Mouse (Mus musculus) cerebellum, adult 11-12 months (tissue): ENCODE measurements around the gene Gm20388.
A peak's percentile ranks its signal among the peaks of the same experiment; 100 is the strongest.

ENCODE experiments used
- DNase-seq: peaks from one replicate; pipeline ENCODE4 v3.0.0; 2022

Gm20388 gene

DNA sequence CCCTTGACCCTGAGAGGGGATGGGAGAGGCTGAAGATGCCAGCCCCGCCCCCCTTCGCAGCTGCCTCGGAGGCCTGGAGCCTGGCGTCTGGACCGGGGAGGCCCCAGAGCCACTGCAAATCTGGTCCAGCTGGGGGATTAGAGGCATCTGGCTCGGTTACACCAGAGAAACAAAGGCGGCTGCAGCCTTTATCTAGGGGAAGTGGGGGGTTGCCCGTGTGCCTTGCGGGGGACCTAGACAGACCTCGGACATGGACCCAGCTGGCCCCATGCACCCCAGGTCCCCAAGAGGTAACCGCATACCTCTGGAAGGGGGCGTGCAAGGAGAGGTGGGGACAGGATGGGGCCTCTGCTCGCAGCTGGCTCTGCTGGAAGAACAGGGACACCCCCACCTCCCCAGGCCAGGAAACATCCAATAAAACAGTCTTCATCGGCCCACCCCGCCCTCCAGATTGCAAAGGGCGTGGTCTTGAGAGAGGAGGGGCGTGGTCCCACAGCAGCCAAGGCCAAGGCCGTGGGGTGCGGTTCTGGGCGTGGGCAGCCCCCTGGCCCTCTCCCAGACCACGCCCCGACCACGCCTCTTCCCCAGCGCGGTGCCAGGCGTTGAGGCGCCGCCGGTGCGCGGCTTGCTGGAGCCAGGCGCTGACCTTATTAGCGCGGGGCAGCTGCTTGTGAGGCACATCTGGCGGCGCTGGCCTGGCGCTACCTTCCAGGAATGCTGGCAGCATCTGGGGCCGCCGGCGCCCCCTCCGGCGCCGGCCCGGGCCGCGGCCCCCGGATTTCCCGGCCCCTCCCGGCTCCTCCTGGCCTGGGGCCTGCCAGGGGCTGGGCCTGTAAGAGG lies 365.6 kb downstream of the Gm20388 start:
- no peak for DNase-seq

DNA sequence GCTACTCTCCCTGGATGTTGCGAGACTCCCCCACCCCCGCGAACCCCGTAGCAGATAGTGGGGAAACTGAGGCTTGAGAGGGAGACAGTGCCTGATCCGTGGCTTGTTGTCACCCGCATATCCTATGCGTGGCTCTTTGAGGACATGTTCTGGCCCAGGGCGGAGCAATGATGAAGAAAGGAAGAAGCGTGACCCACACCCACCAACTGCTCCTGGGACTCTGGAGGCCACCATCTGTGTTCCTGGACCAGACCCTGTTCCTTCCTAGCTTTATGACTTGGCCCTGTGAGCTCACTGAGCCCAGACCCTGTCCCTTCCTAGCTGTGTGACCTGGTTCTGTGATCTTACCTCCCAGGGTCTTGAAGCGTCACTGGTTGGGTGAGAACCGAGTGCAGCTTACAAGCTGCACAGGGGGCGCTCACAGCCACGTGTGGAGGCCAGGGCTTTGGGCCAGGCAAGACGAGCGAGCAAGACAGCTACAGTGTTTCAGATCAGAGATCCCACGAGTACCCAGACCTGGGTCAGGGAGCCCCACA lies 366.3 kb downstream of the Gm20388 start:
- DNase-seq: no peak

DNA sequence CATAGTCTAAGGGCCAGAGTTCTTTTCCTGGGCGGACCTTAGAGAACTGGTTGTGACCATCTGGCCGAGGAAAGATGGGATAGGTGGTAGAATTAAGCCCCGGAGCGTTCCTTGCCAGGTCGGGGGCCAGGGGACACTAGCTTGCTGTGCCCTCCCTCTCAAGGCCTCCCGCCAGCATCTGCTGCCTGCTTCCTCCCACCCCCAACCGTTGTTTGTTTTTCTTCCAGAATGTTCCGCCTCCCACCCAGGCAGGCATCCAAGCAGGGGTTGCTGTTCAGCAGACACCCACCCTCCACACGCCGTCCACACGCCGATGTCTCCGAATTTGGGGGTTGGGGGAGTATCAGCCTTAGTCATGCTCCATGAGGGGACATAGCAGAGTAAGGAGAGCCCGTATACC lies 367.4 kb downstream of the Gm20388 start:
- no peak for DNase-seq

DNA sequence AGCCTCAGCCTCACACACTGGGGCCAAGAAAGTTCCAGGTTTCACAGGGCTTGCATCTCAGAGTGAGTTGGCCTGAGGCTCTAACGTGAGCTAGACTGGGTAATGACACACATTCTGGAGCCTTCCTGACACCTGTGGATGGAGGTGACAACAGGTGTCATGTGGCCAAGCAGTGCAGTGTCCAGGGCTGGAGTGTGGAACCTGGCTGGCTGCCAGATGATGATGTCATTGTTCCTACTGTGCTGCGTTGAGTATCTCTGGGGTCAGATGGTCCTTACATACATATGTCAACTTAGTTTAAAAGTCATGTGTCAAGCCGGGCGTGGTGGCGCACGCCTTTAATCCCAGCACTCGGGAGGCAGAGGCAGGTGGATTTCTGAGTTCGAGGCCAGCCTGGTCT lies 368.8 kb downstream of the Gm20388 start:
- no peak for DNase-seq

DNA sequence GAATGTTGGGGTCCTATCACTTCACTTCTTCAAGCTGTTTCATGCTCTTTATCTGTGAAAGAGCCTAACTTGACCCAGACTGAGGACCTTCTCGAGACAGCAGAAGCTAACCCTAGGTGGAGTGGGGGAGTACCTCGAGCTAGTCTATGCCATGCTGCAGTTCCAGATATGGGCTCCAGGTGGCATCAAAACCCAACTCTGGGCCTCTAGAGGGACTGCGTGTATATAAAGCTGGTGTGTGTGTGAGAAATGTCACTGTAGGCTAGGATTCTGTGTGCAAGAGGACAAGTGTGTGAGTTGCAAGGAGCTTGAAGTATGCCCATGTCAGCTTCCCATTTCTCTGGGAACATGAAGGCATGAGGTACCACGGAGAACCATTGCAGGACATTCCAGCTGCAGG lies 370.8 kb downstream of the Gm20388 start:
- DNase-seq: peak; percentile 70

DNA sequence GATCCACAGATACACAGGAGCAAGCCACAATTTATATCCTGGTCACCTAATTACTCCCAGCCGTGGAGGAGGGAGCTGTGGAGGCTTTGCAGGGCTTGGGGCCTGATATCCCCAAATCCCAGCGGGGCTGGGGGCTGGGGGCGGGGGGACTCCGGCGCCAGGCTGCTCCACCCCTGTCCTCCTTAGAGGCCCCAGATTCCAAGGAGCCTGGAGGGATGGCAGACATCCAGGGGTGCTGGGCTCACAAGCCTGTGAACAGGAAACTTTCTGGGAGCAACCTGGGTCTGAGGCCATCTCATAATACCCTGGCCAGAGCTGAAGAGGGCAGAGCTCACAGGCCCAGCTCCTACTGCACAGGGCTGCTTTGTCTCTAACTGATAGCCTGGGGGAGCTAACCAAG lies 371.8 kb downstream of the Gm20388 start:
- no peak for DNase-seq

DNA sequence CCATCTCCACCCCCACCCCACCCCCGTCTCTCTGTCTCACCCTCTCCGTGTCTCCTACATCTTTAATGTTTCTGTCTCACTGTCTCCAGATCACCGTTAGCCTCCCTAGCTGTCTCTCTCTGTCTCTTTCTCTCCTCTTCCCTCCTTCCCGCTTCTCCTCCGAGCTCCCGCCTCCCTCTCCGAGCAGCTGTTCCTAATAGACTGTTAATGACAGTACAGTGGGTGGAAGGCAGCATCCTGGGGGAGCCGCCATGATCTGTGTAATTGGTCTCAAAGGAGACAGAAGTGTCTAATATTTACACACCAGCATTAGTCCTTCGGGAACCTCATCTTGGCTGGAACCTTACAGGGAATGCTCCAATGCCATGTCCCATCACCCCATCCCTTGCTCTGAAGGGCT lies 373.6 kb downstream of the Gm20388 start:
- no peak for DNase-seq

DNA sequence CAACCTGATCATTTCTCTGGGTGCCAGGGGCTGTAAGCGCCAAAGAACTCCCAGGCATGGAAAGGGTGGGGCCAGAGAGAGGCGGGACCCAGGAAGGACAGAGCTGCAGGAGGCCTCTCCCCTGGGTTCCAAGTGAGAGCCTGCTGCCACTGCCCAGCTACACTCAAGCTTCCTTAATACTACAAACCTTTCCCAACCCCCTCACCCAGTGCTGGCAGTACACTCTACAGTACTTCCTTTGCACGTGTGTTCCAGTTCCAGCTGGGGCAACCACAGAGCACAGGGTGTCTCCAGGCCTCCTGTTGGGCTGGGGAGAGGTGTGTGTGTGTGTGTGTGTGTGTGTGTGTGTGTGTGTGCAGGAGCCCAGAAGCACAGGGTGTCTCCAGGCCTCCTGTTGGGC lies 374.4 kb downstream of the Gm20388 start:
- DNase-seq: no peak

DNA sequence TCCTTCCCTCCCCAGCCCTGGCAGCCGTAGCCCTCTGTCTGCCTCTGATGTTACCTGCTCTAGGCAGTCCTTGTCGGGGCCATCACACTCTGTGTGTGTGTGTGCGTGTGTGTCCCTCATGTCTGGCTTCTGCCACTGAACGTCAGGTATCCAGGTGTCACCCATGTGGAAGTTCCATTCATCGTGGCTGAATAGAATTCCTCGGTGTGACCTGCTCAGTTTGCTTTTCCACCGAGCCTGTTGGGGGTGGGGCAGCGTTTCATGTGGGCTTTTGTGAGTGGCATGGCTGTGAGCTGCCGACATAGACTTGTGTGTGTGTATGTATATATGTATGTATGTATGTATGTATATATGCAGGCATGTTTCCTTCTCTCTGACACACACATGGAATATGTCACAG lies 375.2 kb downstream of the Gm20388 start:
- peak; percentile 18 for DNase-seq

DNA sequence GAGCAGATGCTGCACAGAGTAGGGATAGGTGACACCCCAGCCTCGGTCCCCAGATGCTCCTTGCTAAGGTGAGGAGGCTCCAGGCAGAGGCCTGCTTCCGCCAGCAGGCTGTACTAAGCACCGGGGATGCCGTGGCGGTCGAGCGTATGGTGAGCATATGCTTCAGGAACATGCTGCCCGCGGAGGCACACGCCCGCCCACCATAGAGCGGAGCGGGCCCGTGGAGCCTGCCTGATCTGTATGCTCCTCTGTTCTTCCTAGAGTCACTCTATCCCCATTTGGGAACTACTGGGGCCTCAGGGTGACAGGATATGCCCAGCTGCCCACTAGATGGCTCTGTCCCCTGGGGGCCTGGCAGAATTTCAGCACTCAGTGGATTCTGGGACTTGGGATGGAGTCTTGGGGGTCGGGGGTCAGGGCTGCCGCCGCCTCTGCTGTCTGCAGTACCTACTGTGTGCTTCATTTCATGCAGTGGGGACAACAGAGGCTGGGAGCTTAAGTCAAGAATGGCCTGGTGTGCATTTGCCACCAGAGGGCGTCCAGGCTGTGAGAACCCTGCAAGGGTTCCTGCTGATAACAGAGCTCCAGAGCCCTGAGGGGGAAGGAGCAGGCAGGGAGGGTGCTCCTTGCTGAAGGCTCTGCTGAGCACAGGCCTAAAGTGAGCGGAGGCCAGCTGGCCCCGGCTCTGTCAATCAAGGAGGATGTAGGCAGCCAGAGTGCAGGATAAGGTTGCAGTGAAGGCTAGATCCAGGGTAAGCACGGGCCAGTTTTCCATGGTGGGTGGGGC lies 377.7 kb downstream of the Gm20388 start:
- peak; percentile 63 for DNase-seq

DNA sequence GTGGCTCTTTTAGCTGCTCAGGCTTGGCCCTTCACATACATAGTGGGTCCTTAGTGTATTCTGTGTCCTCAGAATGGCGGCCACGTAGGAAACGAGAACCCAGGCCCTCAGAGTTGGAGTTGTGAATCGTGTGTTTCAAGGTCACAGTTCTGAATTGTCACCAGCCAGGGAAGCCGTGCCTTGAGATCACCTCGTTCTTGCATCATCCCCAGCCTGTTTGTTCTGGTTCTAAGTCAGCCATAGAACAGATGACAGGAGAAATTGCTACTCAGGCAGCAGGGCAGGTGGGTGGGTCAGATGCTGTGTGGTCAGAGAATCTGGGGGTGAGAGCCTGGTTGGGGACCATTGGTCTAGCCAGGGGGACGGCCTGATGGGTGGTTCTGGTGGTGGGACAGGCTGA lies 378.6 kb downstream of the Gm20388 start:
- no peak for DNase-seq

DNA sequence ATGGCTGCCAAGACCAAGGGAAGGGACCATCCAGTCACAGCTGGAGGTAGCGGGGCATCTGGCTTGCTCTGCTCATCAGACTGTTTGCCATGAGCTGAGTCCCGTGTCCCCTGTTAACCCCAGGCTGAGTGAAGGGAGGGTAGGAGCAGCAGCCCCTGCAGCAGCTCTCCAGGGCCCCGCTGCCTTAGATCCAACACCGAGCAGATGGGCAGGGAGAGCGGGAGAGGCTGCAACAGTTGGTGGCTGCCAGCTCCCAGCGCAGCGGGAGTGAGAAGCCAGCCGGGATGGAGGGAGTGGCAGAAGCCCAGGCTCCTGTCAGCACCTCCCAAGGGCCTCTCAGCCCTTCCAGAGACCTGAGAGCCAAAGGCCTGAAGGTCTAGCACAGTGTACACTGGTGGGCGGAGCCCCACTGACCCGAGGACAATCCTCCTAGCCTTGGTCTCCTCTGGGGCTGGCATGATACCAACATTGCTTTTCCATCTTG lies 379.1 kb downstream of the Gm20388 start:
- DNase-seq: peak; percentile 88

DNA sequence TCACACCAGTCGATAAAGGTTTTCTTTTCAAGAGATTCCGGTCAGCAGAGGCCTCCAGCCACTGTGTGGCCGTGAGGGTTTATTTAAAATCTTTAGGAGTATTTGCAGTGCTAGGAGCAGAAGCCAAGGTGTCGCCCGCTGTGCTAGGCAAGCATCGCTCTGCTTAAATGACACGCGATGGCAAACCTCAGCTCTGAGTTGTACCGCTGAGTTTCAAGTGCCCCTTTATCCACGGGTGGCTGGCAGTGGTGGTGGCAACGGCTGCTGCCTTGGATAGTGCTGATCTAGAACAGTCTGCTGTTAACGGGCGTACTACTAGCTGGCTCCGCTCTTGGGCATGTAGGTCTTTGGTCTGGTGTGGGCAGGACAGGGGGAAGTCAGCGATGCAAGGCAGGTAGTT lies 380.0 kb downstream of the Gm20388 start:
- no peak for DNase-seq

DNA sequence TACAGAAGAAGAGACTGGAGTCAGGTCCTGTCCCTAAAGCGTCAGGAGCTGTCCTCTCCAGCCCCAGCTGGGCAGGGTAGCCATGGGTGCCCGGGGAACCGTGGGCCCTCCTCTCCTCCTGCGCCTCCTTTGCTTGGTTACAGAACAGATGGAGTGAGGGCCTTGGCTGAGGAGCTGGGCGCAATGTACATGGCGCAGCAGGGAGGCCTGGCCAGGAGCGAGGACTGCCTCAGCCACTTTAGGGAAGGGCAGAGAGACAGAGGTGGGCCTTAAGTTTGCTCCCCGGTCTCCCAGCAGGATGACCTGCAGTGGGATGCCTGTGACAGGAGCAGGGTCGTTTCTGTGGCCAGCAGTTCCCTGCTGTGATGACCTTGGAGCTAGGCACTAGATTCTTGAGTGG lies 381.0 kb downstream of the Gm20388 start:
- DNase-seq: no peak

DNA sequence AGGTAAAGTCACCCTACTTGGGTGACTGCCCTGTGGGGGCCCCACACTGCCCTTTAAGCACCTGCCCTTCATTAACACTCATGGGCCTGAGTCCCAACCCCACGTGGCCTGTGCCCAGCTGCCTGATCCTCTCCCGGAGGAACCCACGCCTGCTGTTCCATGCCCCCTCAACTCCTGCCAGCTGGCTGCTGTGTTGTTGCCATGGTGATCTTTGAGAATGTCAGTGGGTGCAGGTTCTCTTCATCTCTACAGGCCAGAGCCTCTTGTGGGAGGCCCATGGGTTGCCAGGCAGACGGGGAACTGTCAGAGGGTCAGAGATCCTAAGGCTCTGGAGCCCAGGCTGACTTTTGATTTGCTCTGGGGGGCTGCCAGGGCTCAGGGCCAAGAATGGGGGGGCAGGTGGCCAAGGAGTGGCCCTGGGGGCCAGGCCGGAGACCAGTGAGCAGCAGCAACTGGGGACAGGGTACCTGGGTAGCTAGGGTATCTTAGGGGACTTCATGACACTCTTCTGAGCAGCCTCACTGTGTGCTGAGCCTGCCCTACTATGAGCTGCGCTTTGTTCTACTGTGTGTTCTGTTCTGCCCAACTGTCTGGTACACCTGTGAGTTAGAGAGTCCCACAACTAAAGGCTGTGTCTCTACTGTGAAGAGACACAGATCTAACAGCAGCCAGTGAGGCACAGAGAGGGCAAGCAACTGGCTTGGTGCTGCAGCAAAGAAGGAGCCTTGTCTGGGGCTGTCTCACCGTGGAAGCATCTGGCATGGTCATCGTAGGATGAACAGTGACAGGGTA lies 381.9 kb downstream of the Gm20388 start:
- peak; percentile 62 for DNase-seq

DNA sequence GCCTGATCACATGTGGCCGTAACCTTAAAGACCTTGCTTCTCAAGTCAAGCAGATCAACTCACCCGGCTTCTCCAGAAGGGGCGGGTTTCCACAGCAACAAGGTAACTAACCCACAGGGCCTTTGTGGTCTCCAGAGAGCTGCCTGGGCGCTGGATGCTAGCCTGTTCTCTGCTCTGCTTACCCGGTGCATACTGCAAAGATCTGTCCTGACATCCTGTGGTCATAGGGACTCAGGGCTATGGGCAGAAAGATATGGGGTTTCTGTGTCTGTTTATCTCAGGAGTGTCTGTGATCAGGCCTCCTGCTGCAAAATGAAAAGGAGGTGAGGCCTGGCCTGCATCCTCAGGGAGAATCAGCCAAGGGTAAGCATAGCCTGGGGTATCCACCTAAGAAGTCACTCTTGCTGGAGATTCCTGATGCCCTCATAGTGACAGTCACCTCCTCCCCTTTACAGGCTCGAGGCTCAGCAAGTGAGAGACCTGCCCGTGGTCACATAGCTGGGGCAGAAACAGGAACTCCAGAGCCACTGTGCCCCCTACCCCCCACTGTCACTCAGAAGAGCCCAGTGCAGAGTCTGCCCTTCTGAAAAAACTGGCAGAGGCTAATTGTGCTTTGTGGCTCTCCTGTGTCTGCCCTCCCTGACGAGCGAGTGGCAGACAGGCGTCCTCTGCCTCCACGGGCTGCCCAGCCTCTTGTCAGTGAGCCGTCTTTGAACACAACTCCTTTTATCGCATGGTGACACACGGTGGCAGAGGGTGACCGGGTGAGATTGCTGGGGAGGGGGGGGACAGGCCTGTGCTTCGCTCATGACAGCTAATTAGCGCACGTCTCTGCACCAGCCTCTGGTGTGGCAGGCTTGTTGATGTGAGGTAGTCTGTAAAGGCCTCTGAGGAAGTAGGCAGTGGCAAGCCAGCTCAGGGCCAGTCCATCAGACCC lies 383.0 kb downstream of the Gm20388 start:
- no peak for DNase-seq

DNA sequence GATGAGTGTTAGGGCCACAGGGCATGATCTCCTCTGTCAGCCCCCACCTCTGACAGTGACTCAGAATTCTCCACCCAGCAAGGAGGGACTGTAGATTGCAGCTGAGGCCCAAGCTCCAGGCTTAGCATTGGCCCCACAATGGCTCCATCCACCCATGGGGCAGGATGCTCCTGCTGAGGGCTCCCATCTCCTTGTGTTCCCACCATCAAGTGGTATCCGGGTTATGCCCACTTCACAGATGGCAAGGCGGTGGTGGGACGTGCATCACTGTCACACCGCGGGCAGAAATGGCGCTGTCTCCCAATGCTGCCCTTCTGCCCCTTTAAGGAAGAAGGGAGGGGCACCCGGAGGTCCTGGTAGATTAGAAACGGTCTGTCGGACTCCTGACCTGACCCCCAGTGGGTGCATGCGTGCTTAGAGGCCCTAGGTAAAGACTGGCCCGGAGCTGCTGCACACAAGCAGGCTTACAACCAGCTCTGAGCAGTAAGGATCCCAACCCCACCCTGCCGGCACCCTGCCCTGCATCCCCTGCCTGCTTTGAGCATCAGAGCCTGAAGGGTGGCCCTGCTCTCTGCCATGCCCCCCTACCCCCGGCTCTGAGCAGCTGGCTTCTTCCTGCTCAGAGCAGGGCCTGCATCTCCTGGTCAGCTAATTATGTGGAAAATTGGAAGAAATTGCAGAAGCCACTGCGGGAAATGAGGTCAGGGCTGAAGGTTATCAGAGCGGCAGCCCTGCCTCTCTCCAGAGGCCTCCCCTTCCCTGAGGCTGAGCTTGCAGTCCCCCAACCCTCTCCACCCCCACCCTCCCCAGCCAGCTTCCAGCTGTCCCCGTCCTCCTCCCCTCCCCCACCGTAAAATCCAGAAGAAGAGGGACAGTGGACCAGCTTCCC lies 384.6 kb downstream of the Gm20388 start:
- DNase-seq: no peak

DNA sequence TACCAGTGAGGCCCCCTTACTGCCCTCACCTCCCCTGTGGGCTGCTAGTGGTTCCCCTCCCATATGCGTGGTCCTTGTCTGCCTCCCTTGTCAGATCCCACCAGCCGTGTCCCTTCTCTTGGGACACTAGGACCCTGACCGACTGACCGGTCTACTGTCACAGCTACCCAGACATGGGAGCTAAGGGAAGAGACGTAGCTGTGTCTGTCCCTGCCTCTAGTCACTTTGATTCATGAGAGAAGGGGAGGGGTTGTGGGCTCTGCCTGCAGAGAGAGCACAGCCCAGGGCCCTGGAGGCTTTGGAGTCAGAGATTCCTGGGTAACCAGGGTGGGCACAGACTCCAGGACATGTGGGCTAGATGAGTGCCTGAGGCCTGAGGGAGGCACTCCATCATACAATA lies 386.4 kb downstream of the Gm20388 start:
- no peak for DNase-seq

DNA sequence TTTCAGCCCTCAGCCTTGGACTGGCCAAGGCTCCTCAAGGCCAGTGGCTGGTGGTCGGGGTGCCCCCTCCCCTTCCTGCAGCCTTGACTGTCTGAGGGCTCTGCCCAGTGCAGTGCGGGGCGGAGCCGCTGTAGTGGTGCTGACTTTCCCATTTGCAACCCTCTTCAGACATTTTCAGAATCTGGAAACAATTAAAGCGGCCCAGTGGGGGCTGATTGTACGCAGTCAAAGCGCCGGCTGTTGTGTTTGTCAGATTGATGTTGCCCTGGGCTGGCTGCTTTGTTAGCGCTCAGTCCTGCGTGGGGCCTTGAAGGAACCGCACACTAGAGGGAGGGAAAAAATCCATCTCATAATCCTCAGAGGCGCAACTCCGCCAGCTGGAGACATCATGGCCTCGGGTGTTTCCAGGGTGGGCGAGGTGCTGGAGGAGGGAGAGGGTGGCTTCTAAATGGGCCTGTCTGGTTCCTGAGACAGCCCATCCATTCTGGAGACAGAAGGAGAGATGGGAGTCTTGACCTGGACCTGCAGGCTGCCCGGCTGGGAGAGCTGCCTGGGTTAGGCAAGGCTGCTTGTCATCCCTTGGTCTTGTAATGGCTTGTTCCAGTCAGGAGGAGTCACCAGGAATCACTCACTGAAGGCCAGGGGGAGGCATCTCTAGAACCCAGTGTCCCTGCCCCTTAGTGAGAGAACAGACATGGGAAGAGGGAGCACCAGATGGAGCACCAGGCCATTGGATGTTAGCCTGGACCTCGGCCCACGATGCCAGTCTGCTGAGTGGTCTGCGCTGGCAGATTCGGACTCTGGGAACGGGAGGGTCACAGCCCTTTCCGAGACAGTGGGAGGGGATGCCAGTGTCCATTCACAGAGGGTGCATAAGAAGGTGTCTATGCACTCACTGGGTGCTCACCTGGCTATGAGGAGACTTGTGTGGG lies 388.2 kb downstream of the Gm20388 start:
- no peak for DNase-seq
